Mouse (Mus musculus) intestine, embryonic 15.5 days (tissue): ENCODE data around the gene Rab43. TPM values are rescaled to one million over a fixed set of nuclear protein-coding genes. Genes with fewer than 3 reads are reported as not detected.

Experiments
- ATAC-seq: fragments of 200-750 bp; cut with Nextera tagmentation; 2 replicates; pipeline ENCODE4 v1.8.0; 2017; ENCODE audit warnings: moderate TSS enrichment, moderate library complexity
- H3K27ac ChIP-seq: fragments of 300-500 bp; sonication (generic); 2 replicates; pipeline ENCODE4 v1.5.1; 2015; ENCODE audit warnings: mild to moderate bottlenecking, inconsistent platforms
- H3K27me3 ChIP-seq: fragments of 300-500 bp; sonication (generic); replicated peaks from 2 replicates; pipeline ENCODE4 v1.6.1; 2015; ENCODE audit warnings: inconsistent platforms
- H3K36me3 ChIP-seq: fragments of 300-500 bp; sonication (generic); 2 replicates; pipeline ENCODE4 v1.6.1; 2015; ENCODE audit warnings: inconsistent platforms
- H3K4me1 ChIP-seq: fragments of 300-500 bp; sonication (generic); replicated peaks from 2 replicates; pipeline ENCODE4 v1.6.1; 2015; ENCODE audit warnings: inconsistent platforms
- H3K4me2 ChIP-seq: fragments of 300-500 bp; sonication (generic); replicated peaks from 2 replicates; pipeline ENCODE4 v1.6.1; 2015; ENCODE audit warnings: mild to moderate bottlenecking, inconsistent platforms
- H3K4me3 ChIP-seq: fragments of 300-500 bp; sonication (generic); replicated peaks from 2 replicates; pipeline ENCODE4 v1.5.1; 2015; ENCODE audit warnings: inconsistent platforms
- H3K9ac ChIP-seq: fragments of 300-500 bp; sonication (generic); 2 replicates; pipeline ENCODE4 v1.6.1; 2015; ENCODE audit warnings: inconsistent platforms
- H3K9me3 ChIP-seq: fragments of 300-500 bp; sonication (generic); 2 replicates; pipeline ENCODE4 v1.6.1; 2016; ENCODE audit warnings: inconsistent platforms
- WGBS: fragments of 180-500 bp; shearing (Covaris S2); methylation state at CpG from one replicate; pipeline ENCODE4 v1.1.7; 2015; 5-methylcytosine and 5-hydroxymethylcytosine counted together
- polyA plus RNA-seq: library from polyadenylated mRNA; unstranded; fragments of >200 nt; fragmentation: Nextera tagmentation; extraction: Ambion mirVana; gene quantifications from 2 replicates; pipeline ENCODE4 v1.2.1, GENCODE M21; 2015

Rab43 gene
- polyA plus RNA-seq, 1 experiment from 2014 or later: 12.2 TPM

DNA sequence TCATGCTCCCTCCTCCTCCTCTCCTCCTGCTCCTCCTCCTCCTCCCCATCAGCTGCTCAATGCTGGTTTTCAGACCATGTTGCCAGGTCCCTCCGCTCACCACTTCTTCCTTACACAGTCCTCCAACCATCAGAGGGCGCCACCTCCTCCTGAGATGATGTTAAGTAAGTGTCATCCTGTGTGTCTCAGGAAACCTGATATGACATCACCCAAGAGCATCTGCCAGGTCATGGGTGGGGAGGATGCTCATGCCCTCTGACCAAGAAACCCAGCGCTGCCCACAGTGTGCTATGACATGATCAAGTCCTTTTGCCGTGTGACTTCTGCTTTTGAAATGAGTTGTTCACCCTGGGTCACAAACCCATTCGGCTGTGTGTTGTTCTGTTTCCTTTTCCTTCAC, 69.2 kb downstream of the Rab43 start:
- Histone ChIP-seq H3K36me3 (no peaks in the 10 kb centered on the region), H3K4me3 (no peak overlapping the region), H3K9me3 (no peaks in the 10 kb centered on the region), H3K4me1 (peaks cover 8% of the 10 kb centered on the region; the same call in 1 of the 2 replicates), H3K27ac (no peak overlapping the region), H3K4me2 (no peak overlapping the region), H3K27me3 (no peaks in the 10 kb centered on the region), H3K9ac (no peak overlapping the region)
- 79% methylated on average over 5 of the region's 5 CpGs for WGBS
- no peak for ATAC-seq

DNA sequence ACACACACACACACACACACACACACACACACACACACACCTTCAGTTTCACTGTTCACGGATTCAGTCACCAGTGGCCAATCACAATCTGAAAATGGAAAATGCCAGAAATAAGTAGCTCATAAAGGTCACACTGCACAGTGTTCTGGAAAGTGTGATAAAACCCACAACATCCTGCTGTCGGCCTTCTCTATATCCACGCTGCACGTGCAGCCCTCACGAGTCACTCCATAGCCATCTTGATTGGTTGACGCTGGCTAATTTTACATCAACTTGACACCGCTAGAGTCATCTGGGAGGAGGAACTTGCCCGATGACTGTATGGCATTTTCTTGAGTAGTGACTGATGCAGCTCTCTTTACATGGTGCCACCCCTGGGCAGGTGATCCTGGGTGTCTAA, 70.0 kb downstream of the Rab43 start:
- H3K9me3 ChIP-seq: no peaks in the 10 kb centered on the region
- no peak overlapping the region for H3K9ac ChIP-seq
- H3K27me3 ChIP-seq: no peaks in the 10 kb centered on the region
- 84% methylated on average over 8 of the region's 8 CpGs for WGBS
- no peaks in the 10 kb centered on the region for H3K36me3 ChIP-seq
- ATAC-seq: no peak
- H3K4me3 ChIP-seq: no peak overlapping the region
- no peak overlapping the region for H3K27ac ChIP-seq
- peaks cover 6% of the 10 kb centered on the region; the same call in 1 of the 2 replicates for H3K4me1 ChIP-seq
- H3K4me2 ChIP-seq: no peak overlapping the region

GRCm38 (mm10) chr6:87740496-87740895, 71.5 kb downstream of the Rab43 start:
- H3K36me3 ChIP-seq: no peaks in the 10 kb centered on the region
- no peaks in the 10 kb centered on the region for H3K27me3 ChIP-seq
- no peak overlapping the region for H3K9ac ChIP-seq
- no peaks in the 10 kb centered on the region for H3K9me3 ChIP-seq
- H3K4me3 ChIP-seq: no peak overlapping the region
- no peaks in the 10 kb centered on the region; the same call in 1 of the 2 replicates for H3K4me1 ChIP-seq
- ATAC-seq: no peak
- H3K4me2 ChIP-seq: no peak overlapping the region
- H3K27ac ChIP-seq: no peak overlapping the region

DNA sequence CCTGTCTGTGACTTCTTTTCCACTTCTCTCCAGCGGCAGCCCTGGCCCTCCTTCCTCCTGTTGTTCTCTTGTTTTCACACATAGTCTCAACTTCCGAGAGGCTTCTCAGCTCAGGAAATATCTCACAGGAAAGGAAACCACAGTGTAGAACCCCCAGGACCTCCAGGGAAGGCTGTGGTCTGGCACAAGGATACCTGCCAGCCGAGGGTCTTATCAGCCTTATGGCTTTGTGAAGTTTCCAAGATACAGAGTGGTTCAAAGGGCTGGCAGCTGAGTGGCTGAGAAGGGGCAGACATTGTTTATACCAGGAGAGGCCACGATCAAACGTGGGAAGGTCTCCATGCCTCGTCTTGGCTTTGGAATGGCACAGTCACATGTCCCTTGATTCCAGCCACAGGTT, 72.1 kb downstream of the Rab43 start:
- H3K9ac ChIP-seq: no peak overlapping the region
- WGBS: 37% methylated on average over 6 of the region's 6 CpGs
- H3K4me2 ChIP-seq: no peak overlapping the region
- no peak overlapping the region for H3K4me3 ChIP-seq
- no peak overlapping the region for H3K27ac ChIP-seq
- H3K27me3 ChIP-seq: no peaks in the 10 kb centered on the region
- H3K9me3 ChIP-seq: no peaks in the 10 kb centered on the region
- H3K36me3 ChIP-seq: no peaks in the 10 kb centered on the region
- ATAC-seq: no peak
- no peaks in the 10 kb centered on the region; the same call in 1 of the 2 replicates for H3K4me1 ChIP-seq

Other genes starting within 250 kb of the Rab43 start
- 2.6 and 2.7 TPM in 2 replicates for gene Prokr1, start 221.4 kb downstream of the Rab43 start, polyA plus RNA-seq
- gene Aplf, start 140.0 kb downstream of the Rab43 start, polyA plus RNA-seq: 13.3 and 15.1 TPM in 2 replicates
- 0.90 and 1.0 TPM in 2 replicates for gene Efcc1, start 81.3 kb downstream of the Rab43 start, polyA plus RNA-seq
- 1.4 and 2.2 TPM in 2 replicates for gene Gp9, start 34.1 kb downstream of the Rab43 start, polyA plus RNA-seq
- 3.3 and 4.1 TPM in 2 replicates for gene Gm45140, start 23.6 kb upstream of the Rab43 start, polyA plus RNA-seq
- gene Isy1, start 26.6 kb upstream of the Rab43 start, polyA plus RNA-seq: 50.7 and 58.1 TPM in 2 replicates
- 991 and 1,100 TPM in 2 replicates for gene Cnbp, start 38.9 kb upstream of the Rab43 start, polyA plus RNA-seq
- gene Copg1, start 75.7 kb upstream of the Rab43 start, polyA plus RNA-seq: 154 and 161 TPM in 2 replicates
- 41.0 TPM in 2 replicates for gene Hmces, start 101.8 kb upstream of the Rab43 start, polyA plus RNA-seq
- 23.4 and 29.6 TPM in 2 replicates for gene H1fx, start 169.5 kb upstream of the Rab43 start, polyA plus RNA-seq
- gene Rab7, start 233.1 kb upstream of the Rab43 start, polyA plus RNA-seq: 243 and 244 TPM in 2 replicates